Mouse (Mus musculus) MEL (cell line): ENCODE measurements around the gene Mrps18b. TPM values are rescaled to one million over a fixed set of nuclear protein-coding genes. Genes with fewer than 3 reads are reported as not detected.

Experiments
- DNase-seq: peaks from one replicate; pipeline ENCODE4 v3.0.0; 2011; ENCODE audit warnings: low read depth, low spot score
- H3K27ac ChIP-seq: 2 replicates; pipeline ENCODE4 v1.5.1; 2012; ENCODE audit warnings: low read depth, mild to moderate bottlenecking, control low read depth, low read length, moderate library complexity; ENCODE audit not compliant: control insufficient read depth
- H3K27me3 ChIP-seq, 2 experiments: fragments of 150-350 bp in 1 of 2; sonication (generic) in 1 of 2; 2 replicates each; pipeline ENCODE4 v1.6.1; 2012; ENCODE audit warnings: low read length in 2 of 2, mild to moderate bottlenecking in 2 of 2, improper control_type of control experiment in 1 of 2, moderate library complexity in 1 of 2; ENCODE audit not compliant: insufficient read depth in 2 of 2, control insufficient read depth in 1 of 2
- H3K36me3 ChIP-seq, 2 experiments: 2 replicates each; pipeline ENCODE4 v1.6.1; 2012 to 2014; ENCODE audit warnings: low read length in 2 of 2, improper control_type of control experiment in 1 of 2, inconsistent platforms in 1 of 2, mild to moderate bottlenecking in 1 of 2; ENCODE audit not compliant: insufficient read depth in 2 of 2, control insufficient read depth in 1 of 2
- H3K4me1 ChIP-seq, 2 experiments: fragments of 150-350 bp in 1 of 2; sonication (generic) in 1 of 2; 2 replicates each; pipeline ENCODE4 v1.6.1; 2012; ENCODE audit warnings: low read length in 2 of 2, improper control_type of control experiment in 1 of 2, mild to moderate bottlenecking in 1 of 2; ENCODE audit not compliant: insufficient read depth in 2 of 2, control insufficient read depth in 1 of 2
- H3K4me3 ChIP-seq, 2 experiments: fragments of 150-350 bp in 1 of 2; sonication (generic) in 1 of 2; 2 replicates each; pipeline ENCODE4 v1.5.1; 2012; ENCODE audit warnings: low read depth in 2 of 2, low read length in 2 of 2, mild to moderate bottlenecking in 2 of 2, moderate library complexity in 2 of 2, control low read depth in 1 of 2, improper control_type of control experiment in 1 of 2; ENCODE audit not compliant: control insufficient read depth in 1 of 2, insufficient read depth in 1 of 2
- H3K79me2 ChIP-seq: 2 replicates; pipeline ENCODE4 v1.6.1; 2012; ENCODE audit warnings: mild to moderate bottlenecking, low read length, moderate library complexity; ENCODE audit not compliant: control insufficient read depth, poor library complexity, insufficient read depth
- H3K9ac ChIP-seq: 2 replicates; pipeline ENCODE4 v1.6.1; 2012; ENCODE audit warnings: low read depth, mild to moderate bottlenecking, control low read depth, low read length, moderate library complexity; ENCODE audit not compliant: control insufficient read depth, poor library complexity, severe bottlenecking
- H3K9me3 ChIP-seq: fragments of 150-350 bp; sonication (generic); replicated peaks from 2 replicates; pipeline ENCODE4 v1.6.1; 2012; ENCODE audit warnings: mild to moderate bottlenecking, low read length, improper control_type of control experiment, moderate library complexity; ENCODE audit not compliant: insufficient read depth
- CHD1 ChIP-seq: IDR thresholded peaks from 2 replicates; pipeline ENCODE4 v1.6.1; 2012; ENCODE audit warnings: low read depth, mild to moderate bottlenecking, inconsistent platforms, low read length, improper control_type of control experiment
- CHD2 ChIP-seq: IDR thresholded peaks from 2 replicates; pipeline ENCODE4 v1.6.1; 2011; ENCODE audit warnings: low read length, improper control_type of control experiment
- CTCF ChIP-seq, 3 experiments: IDR thresholded peaks in 2 of 3; conservative IDR thresholded peaks in 1 of 3; 2 replicates each; pipeline ENCODE4 v1.5.1; 2011 to 2012; ENCODE audit warnings: low read length in 3 of 3, low read depth in 2 of 3, mild to moderate bottlenecking in 2 of 3, improper control_type of control experiment in 1 of 3, inconsistent platforms in 1 of 3, mixed read lengths in 1 of 3, moderate library complexity in 1 of 3; ENCODE audit not compliant: control insufficient read depth in 1 of 3, insufficient read depth in 1 of 3, poor library complexity in 1 of 3, severe bottlenecking in 1 of 3
- E2F4 ChIP-seq: IDR thresholded peaks from 2 replicates; pipeline ENCODE4 v1.6.1; 2011; ENCODE audit warnings: low read depth, low read length, improper control_type of control experiment, borderline replicate concordance
- ELF1 ChIP-seq: IDR thresholded peaks from 2 replicates; pipeline ENCODE4 v1.6.1; 2014; ENCODE audit warnings: low read depth, mild to moderate bottlenecking, inconsistent platforms, low read length, improper control_type of control experiment, moderate library complexity
- EP300 ChIP-seq, 2 experiments: IDR thresholded peaks; 2 replicates each; pipeline ENCODE4 v1.6.1; 2011; ENCODE audit warnings: improper control_type of control experiment in 2 of 2, low read length in 2 of 2, low read depth in 1 of 2, mild to moderate bottlenecking in 1 of 2
- ETS1 ChIP-seq: IDR thresholded peaks from 2 replicates; pipeline ENCODE4 v1.6.1; 2012; ENCODE audit warnings: low read depth, mild to moderate bottlenecking, inconsistent platforms, low read length, improper control_type of control experiment, moderate library complexity
- GABPA ChIP-seq: IDR thresholded peaks from 2 replicates; pipeline ENCODE4 v1.6.1; 2012; ENCODE audit warnings: low read depth, mild to moderate bottlenecking, inconsistent platforms, low read length, improper control_type of control experiment, moderate library complexity
- GATA1 ChIP-seq: IDR thresholded peaks from 2 replicates; pipeline ENCODE4 v1.6.1; 2011; ENCODE audit warnings: low read depth, low read length, improper control_type of control experiment
- JUND ChIP-seq: IDR thresholded peaks from 2 replicates; pipeline ENCODE4 v1.6.1; 2011; ENCODE audit warnings: low read depth, mild to moderate bottlenecking, improper control_type of control experiment, low read length
- MAZ ChIP-seq: IDR thresholded peaks from 2 replicates; pipeline ENCODE4 v1.6.1; 2012; ENCODE audit warnings: low read depth, mild to moderate bottlenecking, inconsistent platforms, low read length, improper control_type of control experiment
- MEF2A ChIP-seq: IDR thresholded peaks from 2 replicates; pipeline ENCODE4 v1.6.1; 2014; ENCODE audit warnings: low read depth, mild to moderate bottlenecking, inconsistent platforms, low read length, improper control_type of control experiment; ENCODE audit not compliant: poor library complexity, insufficient replicate concordance, severe bottlenecking; ENCODE audit errors: extremely low read depth
- MXI1 ChIP-seq: IDR thresholded peaks from 2 replicates; pipeline ENCODE4 v1.6.1; 2011; ENCODE audit warnings: mild to moderate bottlenecking, low read depth, low read length, improper control_type of control experiment
- MYC ChIP-seq: IDR thresholded peaks from 2 replicates; pipeline ENCODE4 v1.6.1; 2011; ENCODE audit warnings: low read depth, mild to moderate bottlenecking, low read length, improper control_type of control experiment, moderate library complexity
- NRF1 ChIP-seq: IDR thresholded peaks from 2 replicates; pipeline ENCODE4 v1.6.1; 2014; ENCODE audit warnings: low read depth, mild to moderate bottlenecking, inconsistent platforms, low read length, improper control_type of control experiment, moderate library complexity; ENCODE audit not compliant: poor library complexity, insufficient read depth, severe bottlenecking
- POLR2A ChIP-seq, 2 experiments: IDR thresholded peaks; 2 replicates each; pipeline ENCODE4 v1.6.1; 2011 to 2012; ENCODE audit warnings: low read length in 2 of 2, mild to moderate bottlenecking in 2 of 2, control low read depth in 1 of 2, improper control_type of control experiment in 1 of 2, low read depth in 1 of 2, moderate library complexity in 1 of 2; ENCODE audit not compliant: control insufficient read depth in 1 of 2, insufficient read depth in 1 of 2, poor library complexity in 1 of 2
- POLR2AphosphoS2 ChIP-seq: IDR thresholded peaks from 2 replicates; pipeline ENCODE4 v1.6.1; 2011; ENCODE audit warnings: low read length, improper control_type of control experiment
- RAD21 ChIP-seq: IDR thresholded peaks from 2 replicates; pipeline ENCODE4 v1.6.1; 2011; ENCODE audit warnings: mild to moderate bottlenecking, low read depth, low read length, improper control_type of control experiment
- SIN3A ChIP-seq: IDR thresholded peaks from 2 replicates; pipeline ENCODE4 v1.6.1; 2012; ENCODE audit warnings: low read length, improper control_type of control experiment, inconsistent platforms
- SMC3 ChIP-seq: IDR thresholded peaks from 2 replicates; pipeline ENCODE4 v1.6.1; 2011; ENCODE audit warnings: low read depth, low read length, improper control_type of control experiment
- TAL1 ChIP-seq: IDR thresholded peaks from 2 replicates; pipeline ENCODE4 v1.6.1; 2012; ENCODE audit warnings: mild to moderate bottlenecking, inconsistent platforms, low read length, moderate library complexity, mixed read lengths
- TBP ChIP-seq: IDR thresholded peaks from 2 replicates; pipeline ENCODE4 v1.8.0; 2011; ENCODE audit warnings: low read depth, low read length, improper control_type of control experiment
- UBTF ChIP-seq: IDR thresholded peaks from 2 replicates; pipeline ENCODE4 v1.6.1; 2012; ENCODE audit warnings: low read depth, mild to moderate bottlenecking, inconsistent platforms, low read length, improper control_type of control experiment, moderate library complexity, borderline replicate concordance; ENCODE audit not compliant: insufficient read depth
- USF1 ChIP-seq: IDR thresholded peaks from 2 replicates; pipeline ENCODE4 v1.6.1; 2014; ENCODE audit warnings: low read depth, mild to moderate bottlenecking, inconsistent platforms, low read length, improper control_type of control experiment, moderate library complexity
- USF2 ChIP-seq, 2 experiments: IDR thresholded peaks; 2 replicates each; pipeline ENCODE4 v1.6.1; 2011 to 2012; ENCODE audit warnings: improper control_type of control experiment in 2 of 2, low read length in 2 of 2, borderline replicate concordance in 1 of 2, inconsistent platforms in 1 of 2, low read depth in 1 of 2, mild to moderate bottlenecking in 1 of 2; ENCODE audit not compliant: insufficient read depth in 1 of 2
- ZC3H11A ChIP-seq: IDR thresholded peaks from 2 replicates; pipeline ENCODE4 v1.6.1; 2012; ENCODE audit warnings: low read depth, mild to moderate bottlenecking, inconsistent platforms, low read length, improper control_type of control experiment
- ZKSCAN1 ChIP-seq: IDR thresholded peaks from 2 replicates; pipeline ENCODE4 v1.6.1; 2012; ENCODE audit warnings: low read depth, mild to moderate bottlenecking, inconsistent platforms, low read length, improper control_type of control experiment, moderate library complexity
- ZMIZ1 ChIP-seq: IDR thresholded peaks from 2 replicates; pipeline ENCODE4 v1.6.1; 2012; ENCODE audit warnings: low read depth, mild to moderate bottlenecking, inconsistent platforms, low read length, improper control_type of control experiment, moderate library complexity
- ZNF384 ChIP-seq: IDR thresholded peaks from 2 replicates; pipeline ENCODE4 v1.6.1; 2012; ENCODE audit warnings: low read depth, mild to moderate bottlenecking, inconsistent platforms, low read length, improper control_type of control experiment
- polyA plus RNA-seq, 2 experiments: library from polyadenylated mRNA; stranded (reverse) in 1 of 2; unstranded in 1 of 2; fragments of >175 nt in 1 of 2; fragments of >200 nt in 1 of 2; gene quantifications; 2 replicates each; pipeline versions ENCODE4 v1.2.1 to v1.2.4; 2012; ENCODE audit warnings: low replicate concordance in 2 of 2, low read depth in 1 of 2; ENCODE audit not compliant: insufficient read length in 2 of 2, insufficient read depth in 1 of 2, missing spikeins in 1 of 2
- total RNA-seq: library from RNA; depleted of rRNA; stranded (reverse); fragments of 300-350 nt; gene quantifications from 2 replicates; pipeline ENCODE4 v1.2.3, GENCODE M21; 2012

Mrps18b gene
- total and polyA plus RNA-seq, 3 experiments, result 179 to 239 TPM; not detected in 1

DNA sequence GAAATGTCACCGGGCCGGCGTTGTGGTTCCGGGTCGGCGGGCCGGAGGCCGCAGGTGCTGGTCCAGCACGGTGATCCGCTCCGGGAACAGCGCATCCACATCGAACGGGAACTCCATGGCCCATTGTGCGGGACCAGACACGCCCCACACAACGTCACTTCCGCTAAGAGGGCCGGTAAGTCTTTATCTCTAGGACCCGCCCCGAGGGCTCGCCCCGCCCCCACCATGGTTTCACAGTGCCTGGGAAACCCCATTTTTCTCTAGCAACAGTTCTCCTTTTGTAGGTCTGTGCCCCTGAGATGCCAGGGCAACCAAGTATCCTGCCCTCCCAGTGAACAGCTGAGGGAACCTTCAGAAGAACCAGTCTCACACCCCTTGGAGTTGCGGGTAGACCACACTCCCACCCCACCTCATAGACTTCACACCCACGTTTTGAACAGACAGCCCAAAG lies 6.2 kb downstream of the Mrps18b start, which contains the start of gene Atat1 (continued):
- TF ChIP-seq ZMIZ1 (peak; percentile 77; the same call in 1 of the 2 replicates), TBP (no peak), GATA1 (peak; percentile 61), MYC (no peak), ZNF384 (no peak), TAL1 (no peak), MAZ (peak; percentile 76; the same call in 1 of the 2 replicates), EP300 (IDR thresholded peaks at IDR 0.05; ENCODE audit: low read depth in 1 of 2, low read length in 2 of 2) (peak in 1 of 2 experiments; percentile 52; a peak in 2 of 4 replicates), NRF1 (0 out of 2 replicates have a peak, but pooled peaks have one; percentile 16), SMC3 (peak; percentile 39), CHD1 (no peak), ETS1 (peak; percentile 58; the same call in 1 of the 2 replicates), ZC3H11A (no peak; the same call in 1 of the 2 replicates), USF1 (no peak), MEF2A (no peak), CTCF (IDR thresholded peaks at IDR 0.05 in 2 of 3, conservative IDR thresholded peaks at IDR 0.05 in 1 of 3; ENCODE audit: control insufficient read depth in 1 of 3, insufficient read depth in 1 of 3, low read depth in 2 of 3, low read length in 3 of 3, poor library complexity in 1 of 3, severe bottlenecking in 1 of 3) (no peak), MXI1 (peak; percentile 68), POLR2AphosphoS2 (peak; percentile 100), ZKSCAN1 (peak; percentile 40; the same call in 1 of the 2 replicates), E2F4 (no peak), SIN3A (peak; percentile 87), GABPA (no peak)

DNA sequence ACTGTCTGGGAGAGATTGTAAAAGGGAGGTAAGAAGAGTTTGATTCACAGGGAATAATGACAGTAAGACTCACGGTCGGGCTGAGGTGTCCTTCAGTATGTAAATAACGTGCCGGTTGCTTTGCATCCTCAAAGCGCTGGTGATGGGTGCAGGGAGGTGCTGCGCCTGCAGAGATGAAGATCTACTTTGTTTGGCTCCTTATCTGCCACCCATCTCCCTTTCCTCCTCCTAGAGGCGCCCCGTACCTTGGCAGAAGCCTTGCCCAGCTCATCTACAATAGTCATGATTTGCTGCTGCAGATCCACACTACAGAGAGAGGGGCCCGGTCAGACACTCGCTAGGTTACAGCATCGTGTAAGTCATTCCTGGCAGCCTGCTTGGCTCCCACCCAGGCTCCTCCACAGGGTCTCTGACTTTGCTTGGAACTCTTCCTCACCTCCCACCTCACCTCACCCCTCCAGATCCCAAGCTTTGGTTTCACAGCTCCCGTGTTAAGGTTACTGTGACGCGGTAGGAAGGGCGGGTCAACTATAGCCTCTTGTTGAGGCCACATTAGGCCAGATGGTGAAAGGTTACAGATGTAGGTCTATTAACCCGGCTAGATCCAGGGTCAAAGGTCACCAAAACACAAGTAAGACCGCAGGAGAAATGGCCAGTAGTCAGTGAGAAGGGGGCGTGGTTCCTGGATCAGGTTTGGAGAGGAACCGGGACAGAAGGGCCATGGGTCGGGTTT lies 6.8 kb downstream of the Mrps18b start:
- Histone ChIP-seq H3K9me3 (no peaks in the 10 kb centered on the region), H3K79me2 (peaks cover 17% of the 10 kb centered on the region), H3K27ac (peak overlapping the region; percentile 33), H3K4me3 (peak overlapping the region; percentile 71 to 95), H3K9ac (peak overlapping the region; percentile 75), H3K4me1 (peaks cover 0 to 14% of the 10 kb centered on the region in 2 experiments; a peak in 2 of 4 replicates), H3K27me3 (no peaks in the 10 kb centered on the region), H3K36me3 (peaks cover 1 to 12% of the 10 kb centered on the region in 2 experiments)
- TF ChIP-seq CHD2 (no peak), UBTF (no peak), MEF2A (no peak), USF1 (no peak), JUND (no peak), SIN3A (no peak), ETS1 (no peak), POLR2A (IDR thresholded peaks at IDR 0.05; ENCODE audit: control insufficient read depth in 1 of 2, insufficient read depth in 1 of 2, low read depth in 1 of 2, low read length in 2 of 2, poor library complexity in 1 of 2) (no peak), MYC (no peak), ELF1 (no peak), USF2 (IDR thresholded peaks at IDR 0.05; ENCODE audit: borderline replicate concordance in 1 of 2, insufficient read depth in 1 of 2, low read depth in 1 of 2, low read length in 2 of 2) (no peak), SMC3 (no peak), MAZ (no peak), RAD21 (no peak), TBP (no peak)
- DNase-seq, result no peak
